Mouse (Mus musculus): Measurements from ENCODE around the gene Zwilch.
A peak's percentile ranks its signal among the peaks of the same experiment; 100 is the strongest.

Gene Zwilch

GRCm38 (mm10) chr9:64115756-64116155 lies 57.1 kb downstream of the Zwilch start:
- no peak for DNase-seq (ENCODE audit: extremely low spot score, low read depth, low spot score)

GRCm38 (mm10) chr9:64114646-64115045 lies 58.3 kb downstream of the Zwilch start:
- no peak for DNase-seq (ENCODE audit: extremely low spot score, low read depth, low spot score)

- DNase-seq (ENCODE audit: extremely low spot score, low read depth, low spot score) = no peak
Measured at GRCm38 (mm10) chr9:64110502-64110901, 62.4 kb downstream of the Zwilch start.

- no peak for DNase-seq (ENCODE audit: extremely low spot score, low read depth, low spot score)
Measured at GRCm38 (mm10) chr9:64105301-64105700, 67.6 kb downstream of the Zwilch start.

- DNase-seq (ENCODE audit: extremely low spot score, low read depth, low spot score) = peak; percentile 41
Measured at GRCm38 (mm10) chr9:64100442-64100841, 72.5 kb downstream of the Zwilch start.

GRCm38 (mm10) chr9:64098282-64098681 lies 74.6 kb downstream of the Zwilch start:
- no peak for DNase-seq (ENCODE audit: extremely low spot score, low read depth, low spot score)

- no peak for DNase-seq (ENCODE audit: extremely low spot score, low read depth, low spot score)
Measured at GRCm38 (mm10) chr9:64094083-64094482, 78.8 kb downstream of the Zwilch start.

- DNase-seq (ENCODE audit: extremely low spot score, low read depth, low spot score) = no peak
Measured at GRCm38 (mm10) chr9:64089004-64089403, 83.9 kb downstream of the Zwilch start.

GRCm38 (mm10) chr9:64088346-64088745 lies 84.6 kb downstream of the Zwilch start:
- DNase-seq (ENCODE audit: extremely low spot score, low read depth, low spot score) = no peak

- DNase-seq (ENCODE audit: extremely low spot score, low read depth, low spot score) = peak; percentile 81
Measured at GRCm38 (mm10) chr9:64087461-64088235, 85.3 kb downstream of the Zwilch start.

Data from hindlimb bud, embryonic 11.5 days (tissue).